Mouse (Mus musculus) liver, embryonic 14 days (tissue): Measurements from ENCODE around the gene Iqsec1. TPM values are rescaled to one million over a fixed set of nuclear protein-coding genes. Genes with fewer than 3 reads are reported as not detected.

Experiments
- polyA plus RNA-seq: library from polyadenylated mRNA; depleted of rRNA; stranded (reverse); fragments of >200 nt; gene quantifications from 2 replicates; pipeline ENCODE4 v1.2.3, GENCODE M21; 2012; rRNA removed

The Iqsec1 gene
- polyA plus RNA-seq = 7.9 and 8.1 TPM in 2 replicates

GRCm38 (mm10) chr6:90988648-90989317 is at the start of gene Iqsec1:
Gene Iqsec1, minus strand, starts transcription at chr6:90988685.

Other genes starting within 250 kb of the Iqsec1 start
- gene Nup210, start 128.1 kb upstream of the Iqsec1 start, polyA plus RNA-seq = 18.9 and 36.3 TPM in 2 replicates
- 8.0 and 8.8 TPM in 2 replicates for gene Hdac11, start 168.0 kb upstream of the Iqsec1 start, polyA plus RNA-seq
- gene Fbln2, start 223.8 kb upstream of the Iqsec1 start, polyA plus RNA-seq = 3.9 and 5.6 TPM in 2 replicates